Mouse (Mus musculus) lung, postnatal 25 days (tissue): ENCODE measurements around the gene 4930539E08Rik.

Experiments used
- DNase-seq: peaks from one replicate; pipeline ENCODE4 v3.0.0; 2022; ENCODE audit warnings: low spot score

4930539E08Rik gene

GRCm38 (mm10) chr17:28915060-28915628, at the start of gene 4930539E08Rik:
Gene 4930539E08Rik, minus strand, starts transcription at chr17:28915324.
- DNase-seq: no peak

DNA sequence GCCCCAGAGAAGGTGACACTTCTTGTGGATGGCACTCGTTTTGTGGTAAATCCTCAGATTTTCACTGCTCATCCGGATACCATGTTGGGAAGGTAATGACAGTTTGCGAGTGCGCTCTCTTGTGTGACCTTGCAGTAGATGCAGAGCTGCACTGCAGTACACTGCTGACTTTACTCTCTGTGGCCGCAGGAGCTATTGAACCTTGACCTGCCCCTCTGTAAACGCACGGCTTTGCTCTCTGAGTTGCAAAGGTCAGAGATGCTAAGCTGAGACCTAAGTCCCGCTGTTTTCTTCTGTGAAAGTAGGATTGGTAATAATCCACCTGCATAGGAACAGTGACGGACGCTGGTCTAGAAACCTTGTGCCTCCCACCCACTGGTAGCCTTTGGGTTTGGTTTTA, 46.5 kb upstream of the 4930539E08Rik start:
- DNase-seq: no peak

GRCm38 (mm10) chr17:28960597-28960996, 45.5 kb upstream of the 4930539E08Rik start:
- no peak for DNase-seq

DNA sequence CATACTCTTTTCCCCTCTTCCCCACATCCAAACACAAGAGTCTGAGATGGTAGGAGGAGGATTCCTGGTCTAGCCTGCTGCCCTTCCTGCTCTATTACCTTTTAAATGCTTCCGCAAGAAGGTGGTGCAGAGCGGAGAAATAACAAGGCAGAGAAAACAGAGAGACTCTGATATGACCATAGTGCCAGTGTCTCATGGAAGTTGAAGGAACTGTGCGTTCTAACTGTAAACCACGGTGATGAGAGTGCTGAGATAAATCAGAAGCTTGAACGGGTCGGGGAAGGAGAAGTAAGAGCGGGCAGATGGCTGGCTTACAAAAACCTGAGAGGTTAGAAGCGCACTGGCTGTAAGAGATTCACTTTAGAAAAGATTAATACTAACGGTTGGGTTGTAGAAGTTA, 39.3 kb upstream of the 4930539E08Rik start:
- no peak for DNase-seq

- no peak for DNase-seq
Measured at GRCm38 (mm10) chr17:28953251-28953650, 38.1 kb upstream of the 4930539E08Rik start.

- peak; percentile 92 for DNase-seq
Measured at GRCm38 (mm10) chr17:28951831-28952799, 37.0 kb upstream of the 4930539E08Rik start, which contains the start of gene Kctd20. Gene Kctd20, plus strand, starts transcription at chr17:28951950.

DNA sequence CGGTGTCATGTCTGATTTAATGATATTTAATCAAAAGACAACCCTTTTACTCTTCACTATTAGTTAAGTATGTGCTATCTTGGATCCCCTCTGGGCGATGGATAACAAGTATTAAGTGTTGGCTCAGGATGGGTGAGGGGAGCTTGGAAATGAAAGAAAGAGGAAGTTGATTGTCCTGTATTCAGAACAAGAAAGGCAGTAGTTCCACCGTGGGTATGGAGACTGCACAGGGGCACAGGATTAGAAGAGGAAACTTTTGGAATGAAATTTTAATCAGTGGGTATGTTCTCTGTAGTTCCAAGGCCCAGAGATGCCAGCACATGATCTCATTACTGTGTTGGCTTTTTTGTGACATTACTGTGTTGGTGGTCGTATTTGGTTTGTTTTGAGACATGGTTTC, 35.6 kb upstream of the 4930539E08Rik start:
- DNase-seq: no peak

GRCm38 (mm10) chr17:28948661-28949060, 33.5 kb upstream of the 4930539E08Rik start:
- no peak for DNase-seq

DNA sequence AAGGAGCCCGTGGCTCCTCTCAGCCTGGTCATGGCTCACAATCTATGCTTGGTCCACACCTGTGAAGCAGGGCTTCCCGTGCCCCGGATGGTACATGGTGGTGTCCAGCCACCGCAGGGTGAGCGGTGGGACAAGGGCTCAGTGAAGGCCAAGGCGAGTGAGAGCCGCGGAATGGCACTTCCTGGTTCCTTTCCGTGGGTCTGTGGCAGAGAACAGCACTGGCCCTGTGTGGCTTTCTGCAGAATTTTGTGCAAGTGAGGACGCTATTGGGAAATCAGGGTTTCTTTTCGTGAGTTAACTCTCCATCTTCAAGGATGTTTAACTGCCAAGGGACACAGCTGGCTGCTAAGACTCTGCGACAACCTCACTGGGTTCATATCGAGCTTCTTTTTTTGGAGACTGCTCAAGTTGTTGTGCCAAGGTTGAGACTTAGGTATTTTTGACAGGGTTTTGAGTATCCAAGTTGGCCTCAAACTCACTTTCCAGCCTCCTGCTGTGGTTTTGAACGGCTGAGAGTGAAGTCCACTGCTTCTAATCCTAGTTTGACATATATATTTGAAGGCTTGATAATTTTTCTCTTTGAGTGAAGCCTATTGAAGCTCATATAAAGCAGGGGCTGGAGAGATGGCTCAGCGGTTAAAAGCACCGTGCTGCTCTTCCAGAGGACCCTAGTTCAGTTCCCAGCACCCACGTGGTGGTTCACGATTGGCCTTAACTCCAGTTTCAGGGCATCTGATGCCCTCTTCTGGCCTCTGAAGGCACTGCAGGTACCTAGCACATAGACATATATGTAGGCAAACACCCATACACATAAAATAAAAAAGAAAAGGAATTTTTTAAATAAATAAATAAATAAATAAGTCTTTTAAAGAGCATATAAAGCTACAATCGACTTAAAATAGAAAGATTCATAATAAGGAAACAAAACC, 32.2 kb upstream of the 4930539E08Rik start:
- DNase-seq: no peak

- no peak for DNase-seq
Measured at GRCm38 (mm10) chr17:28944481-28944880, 29.4 kb upstream of the 4930539E08Rik start.

DNA sequence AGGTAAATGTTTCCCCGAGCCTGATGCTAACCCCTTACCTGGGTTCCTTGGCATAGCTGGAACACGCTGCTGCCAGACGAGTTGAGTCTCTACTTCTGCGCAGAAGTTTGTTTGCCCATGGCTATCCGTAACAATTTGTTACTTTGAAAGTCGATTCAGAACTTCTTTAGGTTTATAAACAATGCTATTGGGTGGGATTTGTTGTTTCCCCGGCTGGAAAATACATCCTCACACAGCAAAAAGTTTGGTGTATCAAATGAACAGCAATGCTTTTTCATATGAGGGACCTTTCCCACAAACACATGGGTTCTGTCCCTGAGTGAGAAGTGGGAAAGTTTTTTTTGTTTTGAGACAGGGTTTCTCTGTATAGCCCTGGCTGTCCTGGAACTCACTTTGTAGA, 28.6 kb upstream of the 4930539E08Rik start, which contains the start of gene Pxt1:
Gene Pxt1 (minus strand): TSS at position 101 of the 400 bp plus-strand sequence.
- DNase-seq: no peak

GRCm38 (mm10) chr17:28942101-28942500, 27.0 kb upstream of the 4930539E08Rik start:
- peak; percentile 35 for DNase-seq

GRCm38 (mm10) chr17:28940776-28941555, 25.8 kb upstream of the 4930539E08Rik start:
- no peak for DNase-seq

DNA sequence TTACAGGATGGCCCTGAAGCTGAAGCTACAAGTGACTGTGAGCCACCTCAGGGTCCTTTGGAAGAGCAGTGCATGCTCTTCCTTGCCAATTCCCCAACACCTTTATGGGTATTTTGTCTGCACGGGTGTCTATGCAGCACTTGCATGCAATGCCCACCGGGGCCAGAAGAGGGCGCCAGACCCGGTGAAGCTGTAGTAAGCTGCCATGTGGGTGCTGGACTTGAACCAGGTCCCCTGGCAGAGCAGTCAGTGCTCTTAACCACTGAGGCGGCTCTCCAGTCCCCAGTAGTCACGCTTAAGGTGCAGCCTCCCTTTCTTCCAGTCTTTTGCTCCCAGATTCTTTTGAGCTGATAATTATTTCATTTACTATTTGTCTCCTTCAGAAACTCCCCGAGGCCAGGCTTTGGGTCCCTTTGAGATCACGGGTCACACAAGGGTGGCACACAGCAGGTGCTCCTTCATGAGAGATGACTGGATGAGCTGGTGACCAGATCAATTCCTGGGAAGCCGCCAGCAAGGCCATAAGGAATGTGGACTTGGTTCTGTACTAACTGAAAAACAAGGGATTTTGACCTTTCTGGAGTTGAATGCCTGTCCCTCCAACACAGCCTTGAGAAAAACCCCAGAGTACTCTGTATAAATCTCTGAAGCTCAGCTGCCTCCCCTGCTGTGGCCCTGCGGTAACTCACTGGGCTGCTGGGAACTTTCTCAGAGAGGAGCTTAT, 21.7 kb upstream of the 4930539E08Rik start:
- DNase-seq: no peak

DNA sequence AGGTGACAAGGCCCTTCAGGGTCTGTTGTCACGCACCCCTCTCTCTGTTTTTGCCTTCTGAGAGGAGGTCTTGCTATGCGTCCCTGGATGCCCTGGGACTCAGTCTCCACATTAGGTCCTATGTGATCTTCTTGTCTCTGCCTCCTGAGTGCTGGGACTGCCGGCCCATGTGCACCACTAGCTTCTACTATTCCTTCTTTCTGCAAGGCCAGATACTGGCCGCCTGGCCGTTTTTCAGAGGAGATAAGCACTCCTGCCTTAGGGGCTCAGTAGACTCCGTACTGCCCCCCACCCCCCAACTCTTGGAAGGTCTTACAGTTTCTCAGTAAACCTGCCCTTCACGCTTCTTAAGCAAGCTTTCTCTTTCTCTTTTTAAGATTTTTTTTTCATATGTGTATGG, 21.0 kb upstream of the 4930539E08Rik start:
- DNase-seq: no peak

DNA sequence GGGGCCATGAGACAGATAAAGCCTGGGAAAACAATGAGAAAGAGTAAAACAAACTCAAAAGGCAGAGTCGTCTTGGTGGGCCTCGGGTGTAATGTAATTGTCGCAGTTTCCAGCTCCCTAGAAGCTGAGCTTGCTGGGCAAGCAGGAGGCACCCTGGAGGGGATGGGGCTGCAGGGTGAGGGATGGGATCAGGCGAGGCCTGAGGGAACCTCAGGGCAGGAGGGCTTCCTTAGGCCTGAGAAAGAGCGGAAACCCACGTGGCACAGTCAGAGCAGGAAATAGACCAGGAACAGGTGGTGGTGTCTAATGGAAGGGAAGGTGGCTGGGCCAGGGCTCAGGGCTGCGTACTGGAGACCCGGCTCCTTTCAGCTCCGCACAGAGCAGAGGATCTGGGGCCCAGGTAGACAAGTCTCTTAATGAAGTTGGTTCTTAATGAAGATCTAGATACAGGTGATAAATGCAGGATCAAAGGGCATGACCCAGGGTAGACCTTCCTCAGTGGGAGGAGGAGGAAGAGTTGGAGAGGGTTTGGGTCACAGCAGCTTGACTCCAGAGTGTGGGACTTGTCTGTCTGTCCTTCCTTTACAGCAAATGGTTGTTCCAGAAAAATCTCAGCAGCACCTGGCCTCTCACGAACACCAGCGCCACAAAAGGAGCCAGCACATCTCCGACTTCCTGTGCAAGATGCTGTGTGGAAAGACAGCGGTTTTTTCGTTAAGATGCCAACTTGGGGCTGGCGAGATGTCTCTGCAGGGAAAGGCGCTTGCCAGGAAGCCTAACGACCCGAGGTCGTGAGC, 19.2 kb upstream of the 4930539E08Rik start:
- no peak for DNase-seq

- DNase-seq: no peak
Measured at GRCm38 (mm10) chr17:28932274-28932673, 17.1 kb upstream of the 4930539E08Rik start.

- DNase-seq: no peak
Measured at GRCm38 (mm10) chr17:28931436-28932211, 16.5 kb upstream of the 4930539E08Rik start.
